Mouse (Mus musculus): ENCODE data around the gene Camk2n2. TPM values are rescaled to one million over a fixed set of nuclear protein-coding genes. Genes with fewer than 3 reads are reported as not detected.
A peak's percentile ranks its signal among the peaks of the same experiment; 100 is the strongest.

The Camk2n2 gene
- total RNA-seq, 2 experiments from 2014 or later = 45.6 to 212 TPM

DNA sequence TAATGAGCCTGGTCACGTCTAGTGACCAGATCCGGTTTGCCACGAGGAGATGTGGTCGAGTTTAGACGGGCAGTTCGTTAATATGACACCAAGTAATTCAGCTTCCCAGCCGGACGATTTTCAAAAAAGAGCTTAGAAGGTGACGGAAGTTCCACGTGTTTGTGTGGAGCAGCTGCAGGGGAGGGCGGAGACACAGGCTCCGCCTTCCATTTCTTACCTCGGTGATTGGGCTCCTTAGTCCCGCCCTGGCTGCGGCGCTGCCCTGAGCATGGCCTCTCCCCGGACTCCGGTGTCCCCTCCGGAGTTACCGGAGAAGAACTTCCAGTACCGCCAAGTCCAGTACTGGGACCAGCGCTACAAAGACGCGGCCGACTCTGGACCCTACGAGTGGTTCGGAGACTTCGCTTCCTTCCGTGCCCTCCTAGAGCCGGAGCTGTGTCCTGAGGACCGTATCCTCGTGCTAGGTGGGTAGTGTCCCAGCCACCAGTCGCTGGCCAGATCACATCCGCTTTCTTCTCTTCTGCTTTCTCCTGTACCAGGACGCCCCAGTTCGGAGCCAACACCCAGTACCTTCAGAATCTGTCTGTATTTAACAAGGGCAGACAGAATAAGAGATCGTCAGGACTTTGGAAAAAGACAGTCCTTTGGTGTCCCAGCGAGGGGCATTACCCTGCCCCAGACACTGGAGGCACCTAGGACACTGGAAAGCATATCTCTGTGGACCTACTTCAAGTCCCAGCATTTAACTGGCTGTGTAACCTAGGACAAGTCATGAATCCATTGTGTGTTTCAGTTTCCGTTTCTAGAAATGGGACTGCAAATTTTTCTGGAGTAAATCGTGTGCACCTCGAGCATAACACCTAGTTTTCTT is 9.5 kb downstream of the Camk2n2 start, which contains the start of the genes Eef1akmt4, Gm49333 and Alg3:
Gene Eef1akmt4 (plus strand): TSS at position 237 of the 871 bp plus-strand sequence.
Gene Gm49333 (plus strand): TSS at position 254 of the 871 bp plus-strand sequence.
Gene Alg3 (minus strand): TSS at position 379 of the 871 bp plus-strand sequence.
- DNase-seq (ENCODE audit: low spot score in 2 of 2) = peak; percentile 74 to 80

DNA sequence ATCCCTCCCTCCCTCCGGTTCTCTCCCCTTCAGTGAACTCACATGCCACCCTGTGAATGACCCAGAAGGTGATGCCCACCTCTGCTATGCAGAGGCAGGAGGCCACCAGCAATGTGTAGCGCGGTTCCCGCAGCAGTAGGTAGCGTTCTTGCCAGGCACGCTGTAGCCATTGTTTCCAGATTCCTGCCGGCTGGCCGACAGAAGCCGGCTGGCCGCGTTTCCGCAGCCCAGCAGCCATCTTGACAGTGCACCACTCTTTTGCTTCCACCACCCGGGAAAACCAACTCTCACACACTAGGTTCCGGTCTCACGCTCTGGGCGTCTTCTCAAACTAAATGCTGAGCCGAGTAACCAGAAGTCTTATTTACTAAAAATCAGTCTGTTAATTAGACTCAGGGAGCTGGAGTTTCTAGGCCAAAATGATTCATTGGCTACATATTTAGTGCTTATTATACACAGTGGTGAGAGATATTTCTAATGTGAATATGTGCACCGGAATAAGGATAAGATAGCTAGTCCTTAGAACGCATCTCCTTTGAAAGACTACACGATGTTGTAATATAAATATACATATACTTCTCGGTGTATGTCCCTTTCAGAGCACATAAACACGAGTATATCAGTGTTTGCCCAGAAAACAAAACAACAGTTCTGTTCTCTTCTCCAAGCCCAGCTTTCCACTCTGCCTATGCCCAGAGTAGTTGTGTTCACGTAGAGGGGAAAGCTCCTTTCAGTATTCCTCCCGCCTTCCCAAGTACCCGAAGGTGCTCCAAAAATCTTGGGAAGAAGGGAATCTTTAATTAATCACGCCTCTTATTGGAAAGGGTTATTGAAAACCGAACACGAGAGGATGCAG is 10.4 kb downstream of the Camk2n2 start:
- DNase-seq (ENCODE audit: low spot score in 2 of 2) = peak; percentile 72 to 74

DNA sequence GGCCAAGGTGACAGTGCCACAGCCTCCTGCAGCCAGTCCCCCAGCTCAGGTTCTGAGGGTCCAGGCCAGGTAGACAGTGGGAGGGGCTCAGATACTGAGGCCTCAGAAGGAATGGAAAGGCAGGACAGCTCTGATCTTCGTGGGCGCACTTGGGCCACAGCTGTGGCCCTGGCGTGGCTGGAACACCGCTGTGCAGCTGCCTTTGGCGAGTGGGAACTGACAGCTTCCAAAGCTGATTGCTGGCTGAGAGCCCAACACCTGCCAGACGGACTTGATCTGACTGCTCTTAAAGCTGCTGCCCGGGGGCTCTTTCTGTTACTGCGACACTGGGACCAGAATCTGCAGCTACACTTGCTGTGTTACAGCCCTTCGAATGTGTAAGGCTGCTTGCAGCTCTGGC is 16.4 kb downstream of the Camk2n2 start:
- no peak for DNase-seq (ENCODE audit: low spot score in 2 of 2)

DNA sequence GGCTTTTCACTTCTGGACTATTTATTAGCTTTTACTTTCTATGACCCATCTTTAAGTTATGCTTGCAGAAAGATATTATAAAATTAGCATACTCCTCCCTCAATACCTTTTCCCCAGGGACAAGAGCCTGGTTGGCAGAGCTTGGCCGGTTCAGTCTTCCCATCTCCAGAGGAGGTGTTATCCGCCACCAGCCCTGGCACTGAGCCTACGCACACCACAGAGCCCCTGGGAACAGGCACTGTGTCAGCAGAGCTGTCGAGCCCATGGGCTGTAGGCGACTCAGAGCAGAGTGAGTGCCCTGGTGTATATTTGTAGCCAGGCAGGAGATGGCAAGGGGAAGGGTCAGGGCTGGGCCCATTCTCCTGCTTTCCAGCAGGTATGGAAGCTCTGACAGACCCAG is 20.6 kb downstream of the Camk2n2 start:
- no peak for DNase-seq (ENCODE audit: low spot score in 2 of 2)

DNA sequence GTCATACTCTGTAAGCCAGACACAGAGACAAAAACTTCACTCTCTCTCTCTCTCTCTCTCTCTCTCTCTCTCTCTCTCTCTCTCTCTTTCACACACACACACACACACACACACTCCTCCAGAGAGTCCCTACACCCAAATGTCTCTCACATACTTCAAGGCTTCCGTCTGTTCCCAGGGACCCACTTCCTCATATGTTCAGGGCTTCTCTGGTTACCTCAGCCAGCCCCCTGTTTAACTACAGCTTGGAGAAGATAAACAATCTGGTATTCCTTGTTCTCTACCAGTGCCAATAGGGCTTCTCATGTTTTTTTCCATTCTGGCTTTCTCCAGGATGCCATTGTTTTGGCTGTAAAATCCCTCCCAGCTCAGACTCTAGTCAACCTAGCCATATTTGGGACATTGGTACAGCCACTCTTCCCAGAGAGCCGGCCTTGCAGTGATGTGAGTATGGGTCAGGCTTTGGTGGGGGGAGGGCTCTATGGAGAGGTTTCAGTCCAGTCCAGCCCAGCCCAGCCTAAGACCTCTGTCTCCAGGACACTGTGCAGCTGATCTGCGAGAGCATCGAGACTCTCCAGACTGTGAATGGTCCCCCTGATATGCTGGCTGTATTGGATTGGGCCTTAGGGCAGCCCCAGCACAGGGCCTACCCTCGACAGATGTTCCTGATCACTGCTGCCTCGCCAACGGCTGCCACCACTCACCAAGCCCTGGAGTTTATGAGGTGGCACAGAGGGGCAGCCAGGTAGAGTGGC is 24.2 kb downstream of the Camk2n2 start:
- no peak for DNase-seq (ENCODE audit: low spot score in 2 of 2)

DNA sequence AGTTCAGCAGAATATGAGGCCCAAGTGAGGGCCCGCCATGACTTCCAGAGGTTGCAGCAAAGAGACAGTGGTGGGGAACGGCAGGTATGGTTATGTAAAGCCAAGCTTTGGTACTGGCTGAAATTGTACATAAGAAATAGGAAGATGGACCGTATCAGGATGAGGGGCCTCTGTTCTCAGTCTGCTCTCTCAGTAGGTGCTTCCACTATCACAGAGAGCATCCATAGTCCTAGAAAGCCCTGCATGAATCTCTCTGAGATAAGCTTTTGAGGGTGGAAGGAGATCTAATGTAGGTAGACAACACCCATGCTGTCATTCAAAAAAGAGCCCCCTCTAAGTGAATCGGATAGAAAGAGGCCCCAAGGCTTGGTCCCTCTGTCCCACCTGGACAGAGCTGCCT is 25.4 kb downstream of the Camk2n2 start:
- no peak for DNase-seq (ENCODE audit: low spot score in 2 of 2)

DNA sequence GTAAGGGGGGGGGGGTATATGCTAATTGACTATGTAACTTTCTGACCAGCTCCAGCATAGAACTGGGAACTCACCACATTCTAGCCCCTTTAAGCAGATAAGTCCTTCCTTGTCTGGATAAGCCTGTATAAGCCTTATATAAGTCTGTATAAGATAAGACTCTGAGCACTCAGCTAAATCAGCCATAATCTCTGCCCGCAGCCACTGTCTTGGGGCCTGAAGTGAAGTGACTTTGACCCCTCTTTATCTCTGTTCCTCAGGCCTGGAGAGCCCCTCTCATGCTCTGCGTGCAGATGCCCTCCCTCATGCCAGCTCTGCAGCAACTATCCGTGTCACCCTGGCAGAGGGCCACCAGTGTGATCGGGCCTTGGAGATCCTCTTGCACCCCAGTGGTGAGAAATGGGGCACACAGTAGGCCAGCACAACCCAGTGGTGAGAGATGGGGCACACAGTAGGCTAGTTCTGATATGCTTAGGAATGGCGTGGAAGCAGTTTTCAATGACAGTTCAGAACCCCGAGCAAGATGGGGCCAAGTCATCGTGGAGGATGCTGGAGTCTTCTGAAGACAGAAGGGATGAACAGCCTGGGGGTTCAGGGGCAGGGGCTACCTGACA is 25.9 kb downstream of the Camk2n2 start:
- no peak for DNase-seq (ENCODE audit: low spot score in 2 of 2)

DNA sequence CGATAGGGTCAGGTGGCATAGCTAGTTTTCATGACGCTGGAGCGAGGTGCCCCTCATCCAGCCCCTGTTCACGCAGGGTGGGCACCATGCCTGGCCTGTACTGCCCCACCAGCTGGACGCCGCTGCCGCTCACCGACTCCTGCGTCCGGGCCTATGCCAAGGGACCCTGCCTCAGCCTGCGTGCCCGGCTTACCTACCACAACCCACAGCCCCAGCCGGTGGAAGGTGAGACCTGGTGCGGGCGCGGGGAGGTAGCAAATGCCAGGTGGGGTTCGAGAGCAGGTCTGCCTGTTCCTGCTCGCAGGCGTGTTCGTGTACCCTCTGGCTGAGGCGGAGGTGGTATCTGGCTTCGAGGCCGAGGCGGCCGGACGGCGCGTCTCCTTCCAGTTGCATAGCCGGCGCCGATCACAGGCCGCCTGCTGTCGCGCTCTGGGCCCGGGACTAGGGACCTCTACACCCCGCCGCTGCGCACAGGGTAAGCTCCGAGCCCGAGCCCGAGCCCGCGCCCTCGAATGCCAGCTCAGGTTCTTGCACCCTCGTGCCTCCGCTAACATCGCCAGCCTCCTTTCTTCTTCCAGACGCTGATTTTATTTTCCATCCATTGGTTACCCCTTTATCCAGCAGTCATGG is 29.9 kb downstream of the Camk2n2 start:
- DNase-seq (ENCODE audit: low spot score in 2 of 2) = no peak

DNA sequence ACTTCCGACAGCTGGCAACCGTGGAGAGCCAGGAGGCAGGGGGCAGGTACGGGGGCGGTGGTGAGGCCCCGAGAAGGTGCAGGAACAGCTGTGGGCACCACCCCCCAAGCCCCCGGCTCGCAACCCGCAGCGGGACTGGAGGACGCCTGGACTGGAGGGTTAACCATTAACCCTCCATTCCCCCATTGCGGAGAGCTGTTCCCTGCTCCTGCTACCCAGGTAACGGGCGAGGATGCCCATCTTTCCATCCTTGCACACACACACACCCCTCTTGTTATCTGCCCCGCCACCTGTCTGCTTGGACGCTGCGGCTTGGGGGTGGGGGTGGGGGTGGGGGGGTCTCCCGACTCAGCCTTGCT is 30.4 kb downstream of the Camk2n2 start:
- DNase-seq (ENCODE audit: low spot score in 2 of 2) = no peak

DNA sequence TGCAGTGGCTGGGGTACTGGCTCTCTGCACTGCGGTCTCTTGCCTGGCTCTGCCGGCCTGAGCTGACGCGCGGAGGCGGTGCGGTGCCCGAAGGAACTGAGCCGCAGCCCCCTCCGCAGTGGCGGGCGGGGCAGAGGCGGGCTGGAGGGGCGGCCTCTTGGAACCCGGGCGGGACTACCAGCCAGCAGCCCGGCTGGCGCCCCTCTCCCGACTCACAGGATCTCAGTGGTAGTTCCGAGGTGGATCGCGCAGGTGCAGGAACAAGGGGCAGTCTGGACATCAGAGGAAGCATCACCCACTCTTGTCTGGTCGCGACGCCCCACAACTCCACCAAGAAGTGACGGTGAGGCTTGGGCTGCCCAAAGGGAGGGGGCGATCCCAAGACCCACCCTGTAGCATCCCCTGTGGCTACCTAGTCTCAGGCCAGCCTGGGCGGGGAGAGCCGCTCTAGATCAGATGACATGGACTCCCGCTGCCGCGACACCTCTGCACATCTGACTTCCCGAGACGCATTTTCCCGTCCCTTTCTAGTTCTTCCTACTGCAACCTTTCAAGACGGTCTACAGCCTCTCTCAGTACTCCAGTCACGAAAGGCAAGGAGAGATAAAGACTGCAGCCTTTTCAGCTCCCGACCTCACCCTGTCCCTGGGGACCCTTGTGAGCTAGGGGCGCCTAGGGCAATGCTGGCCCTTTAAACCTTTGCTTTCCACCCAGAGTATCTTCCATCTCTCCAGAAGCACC is 31.0 kb downstream of the Camk2n2 start:
- DNase-seq (ENCODE audit: low spot score in 2 of 2) = peak in 1 of 2 experiments; percentile 24

DNA sequence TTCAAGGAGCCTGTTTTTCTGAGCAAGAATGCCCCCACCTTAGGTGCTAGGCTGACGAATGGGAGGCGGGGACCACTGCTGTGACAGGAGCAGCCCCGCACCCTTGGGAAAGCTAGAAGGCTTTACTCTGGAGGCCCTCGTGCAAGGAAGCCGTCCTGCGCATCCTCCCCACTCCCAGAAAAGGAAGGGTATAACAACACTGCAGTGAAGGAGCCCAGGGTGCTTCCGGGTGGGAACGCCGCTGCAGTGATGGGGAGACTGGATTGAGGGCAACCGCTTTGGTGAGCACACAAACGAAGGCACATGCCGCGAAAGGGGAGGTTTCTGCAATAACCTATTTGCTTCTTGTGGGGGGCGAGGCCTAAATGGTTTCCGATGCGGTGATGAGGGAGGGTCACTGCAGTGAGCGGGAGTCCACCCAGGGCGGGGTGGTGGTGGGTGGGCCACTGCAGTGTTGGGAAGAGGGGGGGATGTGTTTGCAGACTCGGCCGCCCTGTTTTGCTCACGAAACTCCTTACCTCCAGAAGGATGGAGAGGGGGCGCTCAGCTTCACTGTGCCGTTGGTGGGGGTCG is 31.6 kb downstream of the Camk2n2 start, which contains the start of gene Vwa5b2:
Gene Vwa5b2 (plus strand): TSS at position 106 of the 573 bp plus-strand sequence.
- no peak for DNase-seq (ENCODE audit: low spot score in 2 of 2)

Small RNA genes lying within 50 kb of the gene (microRNA-seq; reads per million reads assigned to microRNA genes)
- gene Mir1224 (ENCODE audit: borderline number of aligned reads in 2 of 2) = 5.7 to 19.0 reads per million in 2 experiments

Other genes starting within 250 kb of the Camk2n2 start
- 10 to 100 TPM; 77.9 to 95.5 TPM for gene Abcc5, start 194.9 kb downstream of the Camk2n2 start, total RNA-seq (2021)
- 10 to 100 TPM; 58.2 to 60.1 TPM for gene Eif2b5, start 122.5 kb downstream of the Camk2n2 start, total RNA-seq (2021)
- 10 to 100 TPM; 40.1 to 44.5 TPM for gene Dvl3, start 104.3 kb downstream of the Camk2n2 start, total RNA-seq (2021)
- gene Ap2m1, start 85.8 kb downstream of the Camk2n2 start, total RNA-seq (2021) = 100 to 1,000 TPM; 277 to 333 TPM
- 10 to 100 TPM; 94.3 to 94.4 TPM for gene Abcf3, start 72.7 kb downstream of the Camk2n2 start, total RNA-seq (2021)
- 1 to 10 TPM; 1.1 to 1.2 TPM for gene Vwa5b2, start 31.8 kb downstream of the Camk2n2 start, total RNA-seq (2021)
- gene Eef1akmt4, start 9.7 kb downstream of the Camk2n2 start, total RNA-seq (2021) = 10 to 100 TPM in 1 of 2 experiments, 1 to 10 TPM in 1; 9.4 to 10.2 TPM
- not detected for gene Gm49333, start 9.7 kb downstream of the Camk2n2 start, total RNA-seq (2021)
- gene Alg3, start 9.6 kb downstream of the Camk2n2 start, total RNA-seq (2021) = 10 to 100 TPM; 24.8 to 31.2 TPM
- 10 to 100 TPM in 1 of 2 experiments, 1 to 10 TPM in 1; 9.4 to 17.1 TPM for gene Ece2, start 8.5 kb upstream of the Camk2n2 start, total RNA-seq (2021)
- 100 to 1,000 TPM; 265 to 268 TPM for gene Psmd2, start 30.4 kb upstream of the Camk2n2 start, total RNA-seq (2021)
- 100 to 1,000 TPM; 358 to 386 TPM for gene Eif4g1, start 47.0 kb upstream of the Camk2n2 start, total RNA-seq (2021)
- gene Fam131a, start 72.0 kb upstream of the Camk2n2 start, total RNA-seq (2021) = 10 to 100 TPM; 11.7 to 16.1 TPM
- gene Polr2h, start 96.4 kb upstream of the Camk2n2 start, total RNA-seq (2021) = 10 to 100 TPM; 28.0 to 37.1 TPM
- gene Clcn2, start 96.5 kb upstream of the Camk2n2 start, total RNA-seq (2021) = 10 to 100 TPM; 16.8 to 52.6 TPM
- 10 to 100 TPM in 1 of 2 experiments, 1 to 10 TPM in 1; 9.7 to 12.4 TPM for gene Chrd, start 111.8 kb upstream of the Camk2n2 start, total RNA-seq (2021)
- gene Thpo, start 113.2 kb upstream of the Camk2n2 start, total RNA-seq (2021) = 1 to 10 TPM; 1.2 to 4.2 TPM